Mouse (Mus musculus) MEL (cell line): ENCODE results near the gene Ofd1.

ENCODE experiments used
- CTCF ChIP-seq, 3 experiments: IDR thresholded peaks in 2 of 3; conservative IDR thresholded peaks in 1 of 3; 2 replicates each; pipeline ENCODE4 v1.5.1; 2011 to 2012; ENCODE audit warnings: low read length in 3 of 3, low read depth in 2 of 3, mild to moderate bottlenecking in 2 of 3, improper control_type of control experiment in 1 of 3, inconsistent platforms in 1 of 3, mixed read lengths in 1 of 3, moderate library complexity in 1 of 3; ENCODE audit not compliant: control insufficient read depth in 1 of 3, insufficient read depth in 1 of 3, poor library complexity in 1 of 3, severe bottlenecking in 1 of 3
- E2F4 ChIP-seq: IDR thresholded peaks from 2 replicates; pipeline ENCODE4 v1.6.1; 2011; ENCODE audit warnings: low read depth, low read length, improper control_type of control experiment, borderline replicate concordance
- GATA1 ChIP-seq: IDR thresholded peaks from 2 replicates; pipeline ENCODE4 v1.6.1; 2011; ENCODE audit warnings: low read depth, low read length, improper control_type of control experiment
- MAX ChIP-seq: IDR thresholded peaks from 2 replicates; pipeline ENCODE4 v1.6.1; 2011; ENCODE audit warnings: low read length, improper control_type of control experiment
- NELFE ChIP-seq: IDR thresholded peaks from 2 replicates; pipeline ENCODE4 v1.6.1; 2011; ENCODE audit warnings: low read depth, low read length, improper control_type of control experiment
- POLR2A ChIP-seq, 2 experiments: IDR thresholded peaks; 2 replicates each; pipeline ENCODE4 v1.6.1; 2011 to 2012; ENCODE audit warnings: low read length in 2 of 2, mild to moderate bottlenecking in 2 of 2, control low read depth in 1 of 2, improper control_type of control experiment in 1 of 2, low read depth in 1 of 2, moderate library complexity in 1 of 2; ENCODE audit not compliant: control insufficient read depth in 1 of 2, insufficient read depth in 1 of 2, poor library complexity in 1 of 2

DNA sequence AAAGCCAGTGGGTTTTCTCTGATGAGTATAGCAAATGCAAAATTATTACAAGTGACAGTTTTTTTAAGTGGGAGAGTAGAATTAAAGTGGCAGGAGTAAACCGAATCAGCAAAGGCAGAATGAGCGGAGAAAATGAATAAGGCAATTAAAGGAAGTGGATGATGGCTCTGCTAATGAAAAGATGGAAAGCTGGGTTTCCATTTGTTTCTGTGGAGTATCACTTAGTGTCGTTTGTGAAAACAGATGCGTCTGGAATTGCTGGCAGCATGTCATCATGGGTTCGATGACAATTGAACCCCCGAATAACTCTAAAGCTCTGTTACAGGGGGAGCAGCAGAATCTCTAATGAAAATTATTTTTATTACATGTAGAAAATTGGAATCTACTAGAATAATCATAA, 92.4 kb downstream of the Ofd1 start:
- TF ChIP-seq MAX (no peak), CTCF (IDR thresholded peaks at IDR 0.05 in 2 of 3, conservative IDR thresholded peaks at IDR 0.05 in 1 of 3; ENCODE audit: control insufficient read depth in 1 of 3, insufficient read depth in 1 of 3, low read depth in 2 of 3, low read length in 3 of 3, poor library complexity in 1 of 3, severe bottlenecking in 1 of 3) (no peak), GATA1 (no peak), NELFE (no peak), E2F4 (no peak), POLR2A (IDR thresholded peaks at IDR 0.05; ENCODE audit: control insufficient read depth in 1 of 2, insufficient read depth in 1 of 2, low read depth in 1 of 2, low read length in 2 of 2, poor library complexity in 1 of 2) (no peak)
